Mouse (Mus musculus) embryo, embryonic 11 days (tissue): ENCODE data around the gene Gm27021.

Experiments
- DNase-seq: peaks from one replicate; pipeline ENCODE4 v3.0.0-alpha.2; 2015

The Gm27021 gene

DNA sequence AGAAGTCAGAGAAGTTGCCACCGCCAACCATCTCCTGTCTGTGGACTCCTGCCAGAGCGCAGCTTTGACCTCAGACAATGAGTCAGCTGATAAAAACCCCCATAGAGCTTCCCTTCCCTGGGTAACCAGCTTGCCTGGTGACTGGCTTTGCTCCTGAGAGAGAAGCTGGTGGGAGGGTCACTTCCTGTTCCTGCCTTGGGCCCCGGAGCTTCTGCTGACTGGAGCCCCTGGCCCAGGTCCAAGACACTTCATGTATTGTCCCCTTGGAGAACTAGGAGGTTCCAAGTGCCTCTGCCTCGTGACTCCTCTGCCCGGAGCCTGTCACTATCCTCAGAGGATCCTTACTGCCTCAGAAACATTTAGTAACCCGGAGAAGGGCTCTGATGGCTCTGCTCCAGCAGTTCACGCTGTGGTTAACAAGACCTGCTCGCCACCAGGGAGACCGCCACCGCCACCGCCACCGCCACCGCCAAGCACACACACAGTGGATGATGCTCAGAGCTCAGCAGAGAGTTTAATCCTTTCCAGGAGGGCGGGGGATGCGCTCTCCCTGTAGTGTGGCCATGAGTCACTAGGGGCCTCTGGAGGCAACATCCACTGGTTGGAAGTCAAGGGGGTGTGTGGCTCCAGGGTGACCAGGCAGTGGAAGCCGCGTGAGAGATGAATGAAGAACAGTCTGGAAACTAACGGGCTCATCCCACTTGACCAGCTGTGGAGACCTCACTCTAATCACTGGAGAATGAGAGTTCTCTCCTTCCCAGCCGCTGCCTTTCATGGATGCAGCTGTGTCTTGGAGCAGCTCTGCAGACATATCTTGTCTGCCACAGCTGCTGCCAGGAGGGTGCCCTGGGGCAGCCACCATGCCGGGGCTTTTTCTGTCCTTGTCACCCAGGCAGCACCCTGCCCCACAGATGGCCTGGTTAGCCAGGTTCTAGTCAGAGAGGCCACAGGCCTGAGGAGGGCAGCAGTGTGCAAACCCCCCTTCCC is 103.7 kb downstream of the Gm27021 start:
- DNase-seq = peak; percentile 64

DNA sequence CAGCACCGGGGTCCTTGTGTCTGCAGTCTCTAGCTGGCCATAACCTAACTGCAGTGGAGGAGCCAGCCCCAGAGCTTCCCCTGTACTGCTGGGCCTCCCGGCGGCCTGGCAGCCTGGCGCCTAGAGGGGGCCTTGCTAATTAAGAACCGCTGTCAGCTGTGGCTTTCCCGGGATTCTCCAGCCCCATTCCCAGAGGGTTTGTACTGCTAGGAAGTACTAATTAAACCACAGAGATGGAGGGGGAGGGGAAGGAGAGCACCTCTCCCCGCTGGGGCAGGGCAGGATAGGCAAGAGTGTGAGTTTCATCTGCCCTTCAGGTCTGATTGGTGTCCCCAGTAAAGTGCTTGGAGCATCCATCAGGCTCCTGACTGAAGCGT is 104.5 kb downstream of the Gm27021 start:
- peak; percentile 74 for DNase-seq

DNA sequence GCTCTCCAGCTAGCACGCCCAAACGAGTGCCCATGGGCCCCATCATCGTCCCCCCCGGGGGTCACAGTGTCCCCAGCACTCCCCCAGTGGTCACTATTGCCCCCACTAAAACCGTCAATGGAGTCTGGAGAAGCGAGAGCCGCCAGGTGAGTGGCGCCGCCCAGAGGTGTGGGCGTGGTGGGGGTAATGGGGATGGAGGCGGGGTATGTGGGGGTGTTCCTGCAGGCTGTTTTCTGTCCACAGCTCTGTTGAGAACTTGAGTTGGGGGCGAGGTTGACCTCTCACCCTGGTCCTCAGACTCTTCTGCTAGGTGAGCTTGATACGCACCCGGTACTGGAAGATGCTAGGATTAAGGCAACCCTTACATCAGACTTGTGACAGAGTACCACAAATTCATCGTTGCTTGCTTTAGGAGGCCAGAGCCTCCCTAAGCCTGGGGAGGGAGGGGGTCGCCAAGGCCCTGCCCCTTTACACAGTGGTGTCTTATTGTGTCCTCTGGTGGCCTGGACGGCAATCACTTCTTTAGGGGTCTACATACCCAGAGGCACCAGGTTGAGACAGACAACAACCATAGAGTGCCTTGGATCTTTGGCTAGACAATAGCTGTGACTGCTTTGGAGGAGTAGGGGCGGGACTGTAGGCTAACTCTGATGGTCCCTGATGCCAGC is 105.1 kb downstream of the Gm27021 start:
- DNase-seq = no peak

DNA sequence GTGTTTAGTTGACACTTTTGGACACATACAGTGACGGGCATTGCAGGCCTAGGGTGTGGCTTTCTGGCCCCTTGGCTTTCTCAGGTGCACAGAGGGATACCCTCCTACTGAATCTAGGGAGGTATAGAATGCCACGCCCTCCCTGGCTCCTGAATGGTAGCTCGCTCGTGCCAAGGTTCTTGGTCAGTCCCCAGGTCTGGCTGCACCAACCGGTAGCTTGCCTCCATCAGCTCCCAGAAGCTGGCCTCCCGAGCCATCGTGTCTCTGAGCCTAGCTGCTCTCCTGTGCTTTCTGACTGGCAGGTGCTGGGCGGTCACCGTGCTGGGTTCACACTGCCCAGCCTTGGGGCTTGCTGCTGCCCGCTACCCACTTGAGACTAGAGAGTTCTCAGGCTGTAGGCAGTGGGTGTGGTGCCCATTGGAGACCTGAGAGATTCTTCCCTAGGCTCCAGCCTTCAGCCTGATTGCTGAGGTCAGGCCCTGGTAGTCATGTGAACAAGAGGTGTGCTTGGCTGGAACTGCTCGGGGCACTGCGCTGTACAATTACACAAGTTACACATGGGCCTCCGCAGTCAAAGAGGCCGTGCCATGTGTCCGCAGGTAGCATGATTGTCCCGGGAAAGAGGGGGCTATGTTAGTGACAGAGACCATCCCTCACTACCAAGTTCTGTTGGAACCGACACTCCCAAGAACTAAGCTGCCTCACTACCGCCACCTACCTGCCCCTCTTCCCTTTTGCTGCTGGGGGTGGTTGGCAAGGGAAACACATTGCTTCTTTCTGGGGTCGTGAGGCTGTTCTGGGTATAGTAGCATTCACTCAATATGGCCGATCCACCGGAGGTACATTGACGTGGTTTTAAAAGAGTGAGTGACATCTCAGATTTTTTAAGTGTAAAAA is 106.1 kb downstream of the Gm27021 start:
- no peak for DNase-seq

DNA sequence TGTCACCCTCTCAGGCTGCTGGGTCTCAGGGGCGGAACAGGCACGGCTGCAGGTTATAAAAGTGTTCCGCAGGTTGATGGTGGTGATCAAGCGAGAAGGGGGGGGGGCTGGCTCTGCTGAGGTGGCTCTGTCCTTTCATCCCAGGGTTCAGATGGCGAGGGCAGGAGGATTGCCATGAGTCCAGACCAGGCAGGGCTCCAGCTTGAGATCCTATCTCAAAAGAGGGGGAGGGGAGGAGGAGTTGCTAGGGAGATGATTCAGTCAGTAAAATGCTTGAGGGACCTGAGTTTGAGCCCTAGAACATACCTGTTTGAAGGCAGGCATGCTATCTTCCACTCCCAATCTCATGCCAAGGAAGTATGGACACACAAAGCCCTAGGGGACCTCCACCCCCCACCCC is 107.3 kb downstream of the Gm27021 start:
- no peak for DNase-seq

DNA sequence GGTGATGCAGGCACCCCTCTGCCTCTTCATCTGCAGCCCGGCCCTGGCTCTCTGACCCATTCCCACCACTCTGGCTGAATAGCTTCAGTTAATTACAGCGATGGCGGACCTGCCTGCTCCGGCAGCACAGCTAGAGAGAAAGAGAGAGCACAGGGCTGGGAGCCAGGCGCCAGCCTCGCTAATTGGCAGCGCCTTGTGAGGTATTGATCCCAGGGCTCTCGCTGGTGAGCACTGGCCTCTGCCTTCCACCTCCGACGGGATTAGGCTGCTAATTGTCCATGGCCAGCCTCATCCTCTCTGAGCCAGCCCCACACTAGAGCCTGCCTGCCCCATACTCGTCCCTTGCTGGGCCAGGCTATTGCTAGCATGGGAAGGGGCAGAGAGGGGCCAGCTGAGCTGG is 108.2 kb downstream of the Gm27021 start:
- peak; percentile 66 for DNase-seq
